Mouse (Mus musculus): Measurements from ENCODE around the gene Dnase1. TPM values are rescaled to one million over a fixed set of nuclear protein-coding genes. Genes with fewer than 3 reads are reported as not detected.
"Not testable (repeated sequence)": the region's sequence is repeated elsewhere in the genome, so short reads cannot be mapped to it uniquely, and the experiment has no call there.

Gene Dnase1
- not detected in 2 replicates for polyA plus RNA-seq (2012)

GRCm38 (mm10) chr16:4036807-4037206 is at the start of gene Dnase1:
TSS of gene Dnase1 (plus strand) at chr16:4036942.
- Histone ChIP-seq H3K27me3 (ENCODE audit: control insufficient read depth) (no peaks in the 10 kb centered on the region), H3K9me3 (ENCODE audit: control insufficient read depth, low read length) (no peaks in the 10 kb centered on the region), H3K4me1 (ENCODE audit: control insufficient read depth) (peaks cover 33% of the 10 kb centered on the region), H3K4me3 (replicated peaks) (no peak within 1 kb of the TSS), H3K36me3 (ENCODE audit: control insufficient read depth) (peaks cover 53% of the 10 kb centered on the region)
- TF ChIP-seq GATA1 (IDR thresholded peaks at IDR 0.05; ENCODE audit: low read length) (no peak), TAL1 (IDR thresholded peaks at IDR 0.05; ENCODE audit: low read length) (no peak)

GRCm38 (mm10) chr16:3988410-3988809 is 48.3 kb upstream of the Dnase1 start:
- Histone ChIP-seq H3K9me3 (ENCODE audit: control insufficient read depth, low read length) (no peaks in the 10 kb centered on the region), H3K27me3 (ENCODE audit: control insufficient read depth) (no peaks in the 10 kb centered on the region), H3K36me3 (ENCODE audit: control insufficient read depth) (peaks cover 97% of the 10 kb centered on the region), H3K4me1 (ENCODE audit: control insufficient read depth) (no peaks in the 10 kb centered on the region), H3K4me3 (replicated peaks) (no peak overlapping the region)
- TF ChIP-seq TAL1 (IDR thresholded peaks at IDR 0.05; ENCODE audit: low read length): no peak
- no peak for TF ChIP-seq GATA1 (IDR thresholded peaks at IDR 0.05; ENCODE audit: low read length)

- TF ChIP-seq TAL1 (IDR thresholded peaks at IDR 0.05; ENCODE audit: low read length): no peak
- no peak for TF ChIP-seq GATA1 (IDR thresholded peaks at IDR 0.05; ENCODE audit: low read length)
- Histone ChIP-seq H3K36me3 (ENCODE audit: control insufficient read depth) (peaks cover 31% of the 10 kb centered on the region), H3K9me3 (ENCODE audit: control insufficient read depth, low read length) (peaks cover 8% of the 10 kb centered on the region), H3K4me3 (replicated peaks) (peak within 1 kb of the TSS; percentile 74), H3K4me1 (ENCODE audit: control insufficient read depth) (peaks cover 47% of the 10 kb centered on the region), H3K27me3 (ENCODE audit: control insufficient read depth) (peaks cover 3% of the 10 kb centered on the region; the same call in 1 of the 2 replicates)
Observed at GRCm38 (mm10) chr16:4003489-4004398, 33.0 kb upstream of the Dnase1 start, which contains the start of gene Slx4. TSS of gene Slx4 (minus strand) at chr16:4003770.

DNA sequence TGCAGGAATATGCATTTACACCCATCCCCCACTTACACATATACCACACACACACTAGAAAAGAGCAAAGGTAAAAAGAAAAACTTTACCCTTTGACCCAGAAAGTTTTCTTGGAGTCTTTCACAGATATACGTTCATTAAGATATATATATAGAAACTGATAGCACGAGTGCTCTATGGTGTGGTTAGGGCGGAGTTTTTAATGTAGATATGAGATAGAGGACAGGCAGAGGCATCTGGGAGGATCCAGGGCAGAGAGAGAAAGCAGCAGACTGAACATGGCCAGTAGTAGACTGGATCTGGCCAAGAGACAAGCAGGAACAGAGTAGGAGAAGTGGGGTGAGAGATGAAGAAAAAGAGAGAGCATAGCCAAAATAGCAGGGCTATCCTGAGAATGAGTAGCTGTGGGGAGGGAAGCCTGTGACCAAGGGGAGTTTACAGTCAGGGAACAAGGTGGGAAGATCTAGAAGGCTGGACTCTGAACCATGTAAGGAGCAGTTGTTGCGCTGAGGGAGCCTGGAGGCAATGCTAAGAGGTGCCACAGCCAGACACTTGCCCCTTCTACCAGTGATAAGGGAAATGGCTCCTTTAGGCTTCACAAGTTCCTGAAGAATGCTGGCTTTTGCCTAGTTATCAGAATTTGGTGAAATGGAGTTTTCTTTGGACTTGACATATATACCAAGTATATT is 23.7 kb upstream of the Dnase1 start:
- peaks cover 9% of the 10 kb centered on the region for H3K9me3 ChIP-seq (ENCODE audit: control insufficient read depth, low read length)
- no peak for TF ChIP-seq TAL1 (IDR thresholded peaks at IDR 0.05; ENCODE audit: low read length)
- no peak for TF ChIP-seq GATA1 (IDR thresholded peaks at IDR 0.05; ENCODE audit: low read length)
- no peaks in the 10 kb centered on the region for H3K27me3 ChIP-seq (ENCODE audit: control insufficient read depth)
- H3K4me1 ChIP-seq (ENCODE audit: control insufficient read depth): peaks cover 37% of the 10 kb centered on the region
- peak overlapping the region; percentile 34 for H3K4me3 ChIP-seq (replicated peaks)
- H3K36me3 ChIP-seq (ENCODE audit: control insufficient read depth): no peaks in the 10 kb centered on the region

DNA sequence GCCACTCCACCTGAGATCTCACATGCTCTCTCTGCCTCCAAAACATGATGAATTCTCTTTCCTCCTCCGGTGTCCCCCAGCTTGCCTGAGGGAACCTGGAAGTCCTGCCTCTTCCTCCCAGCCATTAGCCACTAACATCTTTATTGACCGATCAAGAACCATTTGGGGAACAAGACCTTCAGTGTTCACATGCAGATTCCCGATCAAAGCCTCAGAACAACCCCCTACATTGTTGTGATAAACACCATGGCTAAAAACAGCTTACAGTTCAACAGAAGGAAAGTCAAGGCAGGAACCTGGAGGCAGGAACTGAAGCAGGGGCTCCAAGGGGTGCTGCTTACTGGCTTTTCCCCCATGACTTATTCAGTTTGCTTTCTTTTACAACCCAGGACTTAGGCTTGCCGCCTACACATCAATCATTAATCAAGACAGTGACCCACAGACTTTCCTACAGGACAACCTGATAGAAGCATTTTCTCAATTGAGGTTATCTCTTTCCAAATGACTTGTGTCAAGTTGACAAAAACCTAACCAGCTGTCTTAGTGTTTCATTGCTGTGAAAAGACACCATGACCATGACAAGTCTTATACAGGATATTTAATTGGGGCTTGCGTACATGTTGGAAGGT is 22.6 kb upstream of the Dnase1 start:
- Histone ChIP-seq H3K9me3 (ENCODE audit: control insufficient read depth, low read length) (peaks cover 3% of the 10 kb centered on the region; the same call in 1 of the 2 replicates), H3K4me1 (ENCODE audit: control insufficient read depth) (peaks cover 33% of the 10 kb centered on the region), H3K27me3 (ENCODE audit: control insufficient read depth) (peaks cover 3% of the 10 kb centered on the region), H3K36me3 (ENCODE audit: control insufficient read depth) (no peaks in the 10 kb centered on the region), H3K4me3 (replicated peaks) (no peak overlapping the region)
- TF ChIP-seq TAL1 (IDR thresholded peaks at IDR 0.05; ENCODE audit: low read length) (no peak), GATA1 (IDR thresholded peaks at IDR 0.05; ENCODE audit: low read length) (no peak)

GRCm38 (mm10) chr16:4016786-4017185 is 20.0 kb upstream of the Dnase1 start:
- H3K27me3 ChIP-seq (ENCODE audit: control insufficient read depth); H3K4me3 ChIP-seq (replicated peaks); H3K36me3 ChIP-seq (ENCODE audit: control insufficient read depth); H3K9me3 ChIP-seq (ENCODE audit: control insufficient read depth, low read length): not testable (repeated sequence)
- H3K4me1 ChIP-seq (ENCODE audit: control insufficient read depth): peaks cover 22% of the 10 kb centered on the region

GRCm38 (mm10) chr16:4017466-4017865 is 19.3 kb upstream of the Dnase1 start:
- H3K4me3 ChIP-seq (replicated peaks); H3K9me3 ChIP-seq (ENCODE audit: control insufficient read depth, low read length); H3K27me3 ChIP-seq (ENCODE audit: control insufficient read depth); H3K36me3 ChIP-seq (ENCODE audit: control insufficient read depth): not testable (repeated sequence)
- peaks cover 17% of the 10 kb centered on the region for H3K4me1 ChIP-seq (ENCODE audit: control insufficient read depth)

DNA sequence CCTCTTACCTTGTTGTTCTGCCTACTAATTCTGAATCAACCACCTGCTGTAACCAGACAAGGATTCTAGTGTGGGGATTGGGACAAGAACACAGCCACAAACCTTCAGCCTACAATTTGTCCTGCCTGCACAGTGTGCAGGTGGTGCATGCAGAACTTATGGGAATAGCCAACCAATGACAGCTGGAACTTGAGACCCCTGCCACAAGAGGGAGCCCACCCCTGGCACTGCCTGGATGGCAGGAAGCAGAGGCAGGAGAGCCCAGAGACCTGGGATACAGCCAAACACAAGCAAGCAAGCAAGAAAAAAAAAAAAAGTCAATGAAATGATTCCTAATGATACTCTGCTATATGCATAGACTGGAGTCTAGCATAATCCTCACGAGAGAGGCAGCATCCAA is 15.5 kb upstream of the Dnase1 start:
- Histone ChIP-seq H3K9me3 (ENCODE audit: control insufficient read depth, low read length) (no peaks in the 10 kb centered on the region), H3K36me3 (ENCODE audit: control insufficient read depth) (no peaks in the 10 kb centered on the region), H3K4me1 (ENCODE audit: control insufficient read depth) (no peaks in the 10 kb centered on the region), H3K4me3 (replicated peaks) (no peak overlapping the region), H3K27me3 (ENCODE audit: control insufficient read depth) (peaks cover 3% of the 10 kb centered on the region)
- TF ChIP-seq GATA1 (IDR thresholded peaks at IDR 0.05; ENCODE audit: low read length): no peak
- TF ChIP-seq TAL1 (IDR thresholded peaks at IDR 0.05; ENCODE audit: low read length): no peak

DNA sequence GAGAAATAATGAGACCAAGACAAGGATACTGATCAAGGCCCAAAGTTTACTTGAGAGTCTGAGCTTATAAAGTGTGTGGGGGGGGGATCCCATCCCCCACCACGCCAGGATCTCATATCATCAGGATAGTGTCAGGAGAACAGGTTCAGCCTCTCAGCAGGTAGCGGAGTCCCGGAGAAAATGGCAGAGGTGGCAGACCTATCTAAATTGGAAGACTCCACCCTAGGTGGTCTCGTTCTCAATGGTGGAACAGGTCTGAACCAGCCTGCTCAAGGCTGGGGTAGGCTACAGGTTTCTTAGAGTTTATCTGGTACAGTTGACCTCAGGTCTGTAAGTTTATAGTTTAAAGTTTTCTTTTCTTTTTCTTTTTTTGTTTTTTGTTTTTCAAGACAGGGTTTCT is 14.0 kb upstream of the Dnase1 start:
- TF ChIP-seq TAL1 (IDR thresholded peaks at IDR 0.05; ENCODE audit: low read length): no peak
- TF ChIP-seq GATA1 (IDR thresholded peaks at IDR 0.05; ENCODE audit: low read length): no peak
- Histone ChIP-seq H3K36me3 (ENCODE audit: control insufficient read depth) (no peaks in the 10 kb centered on the region), H3K4me3 (replicated peaks) (no peak overlapping the region), H3K4me1 (ENCODE audit: control insufficient read depth) (no peaks in the 10 kb centered on the region), H3K9me3 (ENCODE audit: control insufficient read depth, low read length) (no peaks in the 10 kb centered on the region), H3K27me3 (ENCODE audit: control insufficient read depth) (peaks cover 3% of the 10 kb centered on the region)
